Mouse (Mus musculus): ENCODE measurements around the gene Ankrd17.

Gene Ankrd17

GRCm38 (mm10) chr5:90217791-90218190 is 148.6 kb downstream of the Ankrd17 start:
- DNase-seq (ENCODE audit: low read depth), result no peak

DNA sequence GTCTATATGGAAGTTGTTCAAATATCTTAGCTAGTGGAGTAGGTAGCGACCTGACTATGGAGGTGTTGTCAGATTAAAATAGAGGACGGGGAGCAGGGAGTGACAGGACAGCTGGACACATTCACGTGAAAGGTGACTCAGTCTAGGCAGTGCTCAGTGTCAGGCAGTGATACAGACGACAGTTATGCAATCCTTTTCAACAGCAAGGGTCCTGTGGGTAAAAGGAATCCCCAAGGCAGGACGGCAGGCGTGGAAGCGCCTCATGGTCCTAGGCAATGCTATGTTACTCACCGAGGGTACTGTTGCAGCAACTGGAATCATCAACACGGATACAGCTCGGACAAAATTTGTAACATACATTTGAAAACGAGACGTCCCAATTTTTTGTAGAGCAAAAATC is 149.2 kb downstream of the Ankrd17 start:
- no peak for DNase-seq (ENCODE audit: low read depth)

- no peak for DNase-seq (ENCODE audit: low read depth)
These were observed 153.0 kb downstream of the Ankrd17 start for GRCm38 (mm10) chr5:90213356-90213755.

GRCm38 (mm10) chr5:90203168-90203567 is 163.2 kb downstream of the Ankrd17 start:
- DNase-seq (ENCODE audit: low read depth), result peak; percentile 83

- no peak for DNase-seq (ENCODE audit: low read depth)
These were observed 163.8 kb downstream of the Ankrd17 start for GRCm38 (mm10) chr5:90202447-90203117.

DNA sequence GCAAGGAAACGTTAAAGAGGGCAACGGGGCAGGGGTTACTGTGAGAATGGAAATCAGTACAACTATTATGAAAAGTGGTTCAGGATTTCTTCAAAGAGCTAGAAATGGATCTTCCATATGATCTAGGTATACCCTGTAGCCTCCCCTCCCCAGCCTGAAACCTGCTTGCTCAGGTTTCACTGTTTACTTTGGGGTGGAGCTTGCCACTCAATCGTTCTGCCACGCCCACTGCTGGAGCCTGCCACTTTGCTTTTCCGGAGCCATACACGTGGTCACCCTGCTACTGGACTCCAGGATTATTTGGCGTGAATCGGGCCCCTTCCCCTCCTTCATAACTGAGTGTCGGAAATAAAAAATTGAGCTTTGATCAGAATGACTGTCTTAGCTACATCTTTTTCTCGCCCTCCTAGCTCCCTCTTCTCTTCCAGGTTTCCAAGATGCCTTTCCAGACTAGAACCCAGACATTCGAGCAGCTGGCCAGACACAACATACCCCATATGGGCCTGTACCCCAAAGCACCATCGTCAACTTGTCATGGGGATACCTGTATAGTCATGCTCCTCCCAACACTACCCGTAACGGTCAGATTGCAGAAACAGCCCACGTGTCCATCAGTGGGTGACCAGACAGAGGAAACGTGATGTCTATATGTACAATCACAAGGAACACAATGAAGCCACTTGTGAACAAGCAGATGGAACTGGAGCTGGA is 166.3 kb downstream of the Ankrd17 start:
- no peak for DNase-seq (ENCODE audit: low read depth)

- DNase-seq (ENCODE audit: low read depth), result peak; percentile 79
These were observed 171.5 kb downstream of the Ankrd17 start for GRCm38 (mm10) chr5:90194831-90195230.

GRCm38 (mm10) chr5:90182782-90183181 is 183.6 kb downstream of the Ankrd17 start:
- DNase-seq (ENCODE audit: low read depth), result no peak

- DNase-seq (ENCODE audit: low read depth), result no peak
These were observed 187.3 kb downstream of the Ankrd17 start for GRCm38 (mm10) chr5:90179094-90179493.

DNA sequence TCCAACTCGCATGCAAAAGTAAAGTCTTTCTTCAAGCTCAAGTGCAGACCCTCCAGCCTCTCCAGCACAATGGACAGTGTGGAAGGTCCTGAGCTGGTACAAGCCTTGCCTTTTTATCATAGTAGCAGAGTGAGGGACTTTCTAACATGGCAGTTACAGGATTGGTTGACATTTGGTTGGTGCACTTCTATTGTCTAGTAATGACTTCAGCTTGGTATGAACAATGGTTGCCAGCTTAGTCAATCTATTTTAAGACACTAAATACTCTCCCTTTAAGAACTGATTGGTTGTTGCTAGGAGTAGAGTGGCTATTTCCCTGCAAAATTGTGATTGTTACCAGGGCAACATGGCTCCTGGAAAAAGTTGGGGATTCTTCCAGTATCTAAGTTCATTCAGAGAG is 188.3 kb downstream of the Ankrd17 start:
- no peak for DNase-seq (ENCODE audit: low read depth)

Measured in NIH3T3 (cell line).